Mouse (Mus musculus) megakaryocyte, embryonic 14.5 days (primary cell): ENCODE data around the gene Mup3. TPM values are rescaled to one million over a fixed set of nuclear protein-coding genes. Genes with fewer than 3 reads are reported as not detected.
"Not testable (repeated sequence)": the region's sequence is repeated elsewhere in the genome, so short reads cannot be mapped to it uniquely, and the experiment has no call there.

Experiments used
- H3K27me3 ChIP-seq: replicated peaks from 2 replicates; pipeline ENCODE3; 2012; ENCODE audit warnings: inconsistent platforms
- H3K36me3 ChIP-seq: replicated peaks from 2 replicates; pipeline ENCODE3; 2012; ENCODE audit warnings: low read length, inconsistent platforms, mixed read lengths
- H3K4me1 ChIP-seq: 2 replicates; pipeline ENCODE4 v1.6.1; 2012; ENCODE audit warnings: inconsistent platforms
- H3K4me3 ChIP-seq: replicated peaks from 2 replicates; pipeline ENCODE3; 2012; ENCODE audit warnings: moderate library complexity, mild to moderate bottlenecking, inconsistent platforms
- H3K9me3 ChIP-seq: 2 replicates; pipeline ENCODE4 v1.6.1; 2012; ENCODE audit warnings: inconsistent platforms
- FLI1 ChIP-seq: IDR thresholded peaks from 2 replicates; pipeline ENCODE4 v1.6.1; 2012; ENCODE audit warnings: low read length, inconsistent platforms, mixed read lengths
- GATA1 ChIP-seq: IDR thresholded peaks from 3 replicates; pipeline ENCODE4 v1.6.1; 2012; ENCODE audit warnings: mixed read lengths, low read length, inconsistent platforms, borderline replicate concordance
- polyA plus RNA-seq: library from polyadenylated mRNA; stranded (reverse); fragments of >175 nt; gene quantifications from 2 replicates; pipeline ENCODE4 v1.2.3, GENCODE M21; 2012; ENCODE audit warnings: low replicate concordance; ENCODE audit not compliant: insufficient read depth

Gene Mup3
- not detected in 2 replicates for polyA plus RNA-seq

DNA sequence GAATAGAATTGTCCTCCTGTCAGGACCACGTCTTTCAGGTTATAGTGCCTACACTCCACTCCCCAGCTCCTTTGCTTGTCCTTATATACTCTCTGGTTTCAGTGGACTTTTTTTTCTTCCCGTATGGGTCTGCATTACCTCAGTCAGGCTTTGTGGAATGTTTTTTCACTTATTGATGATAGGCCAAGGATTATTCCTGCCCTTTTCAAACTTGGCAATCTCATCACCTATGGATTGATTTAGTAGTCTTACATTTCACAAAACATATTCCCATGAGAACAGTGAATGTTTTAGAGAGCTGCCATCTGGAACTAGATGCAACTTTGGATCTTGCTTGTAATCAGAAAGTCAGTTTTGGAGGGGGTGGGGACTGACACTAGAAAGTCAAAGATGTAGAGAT lies at the start of gene Mup3:
Gene Mup3 (minus strand): TSS at position 102 of the 400 bp plus-strand sequence.
- TF ChIP-seq GATA1 (no peak), FLI1 (no peak)
- H3K9me3 ChIP-seq: 0 out of 2 replicates have a peak, but pooled peaks cover 3% of the 10 kb centered on the region
- H3K27me3 ChIP-seq: no peaks in the 10 kb centered on the region
- no peaks in the 10 kb centered on the region for H3K36me3 ChIP-seq
- H3K4me1 ChIP-seq: no peaks in the 10 kb centered on the region
- no peak within 1 kb of the TSS for H3K4me3 ChIP-seq

- no peaks in the 10 kb centered on the region for H3K36me3 ChIP-seq
- H3K4me1 ChIP-seq: no peaks in the 10 kb centered on the region
- TF ChIP-seq FLI1 (no peak), GATA1 (no peak)
- peaks cover 57% of the 10 kb centered on the region for H3K9me3 ChIP-seq
- no peaks in the 10 kb centered on the region for H3K27me3 ChIP-seq
- no peak overlapping the region for H3K4me3 ChIP-seq
These were observed 46.6 kb upstream of the Mup3 start for GRCm38 (mm10) chr4:62133706-62134105.

DNA sequence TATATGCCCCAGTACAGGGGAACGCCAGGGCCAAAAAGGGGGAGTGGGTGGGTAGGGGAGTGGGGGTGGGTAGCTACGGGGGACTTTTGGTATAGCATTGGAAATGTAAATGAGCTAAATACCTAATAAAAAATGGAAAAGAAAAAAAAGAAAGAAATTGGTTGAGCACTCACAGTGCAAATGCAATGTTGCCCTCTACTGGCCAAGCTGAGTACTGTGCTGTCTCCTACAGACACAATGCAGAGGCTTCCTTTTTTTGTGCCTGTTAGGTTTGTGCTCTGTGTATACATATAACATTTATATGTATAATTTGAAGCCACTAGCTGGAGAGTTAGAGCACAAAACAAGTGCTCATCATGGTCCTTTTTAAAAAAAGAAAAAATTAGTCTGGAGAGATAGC lies 16.2 kb upstream of the Mup3 start:
- not testable (repeated sequence) for H3K4me1 ChIP-seq, H3K27me3 ChIP-seq, H3K36me3 ChIP-seq, H3K4me3 ChIP-seq, H3K9me3 ChIP-seq

- Histone ChIP-seq H3K9me3 (0 out of 2 replicates have a peak, but pooled peaks cover 3% of the 10 kb centered on the region), H3K36me3 (no peaks in the 10 kb centered on the region), H3K4me1 (no peaks in the 10 kb centered on the region), H3K4me3 (no peak overlapping the region), H3K27me3 (no peaks in the 10 kb centered on the region)
- TF ChIP-seq GATA1 (no peak), FLI1 (no peak)
These were observed 811 bp upstream of the Mup3 start for GRCm38 (mm10) chr4:62087953-62088352.

DNA sequence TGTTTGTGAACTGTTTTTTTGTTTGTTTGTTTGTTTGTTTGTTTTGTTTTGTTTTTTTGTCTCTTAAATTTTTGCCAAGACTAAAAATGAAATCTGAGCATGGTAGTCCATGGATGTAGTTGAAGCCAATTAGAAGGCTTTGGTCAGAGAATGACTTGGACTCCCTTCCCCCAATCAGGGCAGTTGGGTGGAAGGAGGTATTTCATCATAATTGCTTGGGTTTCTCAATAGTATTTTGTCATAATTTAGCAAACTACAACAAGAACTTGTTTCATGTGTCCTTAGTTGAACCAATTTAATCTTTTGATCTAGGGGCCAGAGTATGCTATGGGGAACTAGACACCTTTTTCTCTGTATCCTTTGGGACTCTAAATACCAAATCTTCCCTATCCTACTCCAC lies 4.4 kb downstream of the Mup3 start:
- Histone ChIP-seq H3K36me3 (no peaks in the 10 kb centered on the region), H3K9me3 (no peaks in the 10 kb centered on the region), H3K4me3 (no peak overlapping the region), H3K4me1 (no peaks in the 10 kb centered on the region), H3K27me3 (no peaks in the 10 kb centered on the region)
- TF ChIP-seq FLI1 (no peak), GATA1 (no peak)

DNA sequence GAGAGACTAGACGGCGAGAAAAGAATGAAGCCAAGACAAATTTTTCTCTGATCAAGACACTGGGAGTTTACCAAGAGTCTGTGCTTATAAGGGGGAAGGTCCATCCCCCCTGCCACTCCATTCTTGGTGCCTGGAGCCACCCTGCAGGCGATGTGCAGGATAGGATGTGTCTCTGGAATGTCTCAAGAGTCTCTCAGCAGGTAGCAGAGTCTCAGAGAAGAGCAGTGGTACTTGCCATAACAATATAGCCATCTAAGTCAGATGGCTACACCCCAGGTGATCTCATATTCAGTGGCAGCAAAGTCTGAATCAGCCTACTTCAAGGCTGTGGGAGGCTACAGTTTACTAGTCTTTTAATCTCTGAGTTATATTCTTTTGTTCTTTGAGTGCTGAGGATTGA lies 12.0 kb downstream of the Mup3 start:
- no peaks in the 10 kb centered on the region for H3K4me1 ChIP-seq
- no peaks in the 10 kb centered on the region for H3K27me3 ChIP-seq
- no peaks in the 10 kb centered on the region for H3K36me3 ChIP-seq
- no peak for TF ChIP-seq FLI1
- TF ChIP-seq GATA1: no peak
- peaks cover 11% of the 10 kb centered on the region for H3K9me3 ChIP-seq
- no peak overlapping the region for H3K4me3 ChIP-seq

GRCm38 (mm10) chr4:62054780-62055179 lies 32.4 kb downstream of the Mup3 start:
- H3K4me1 ChIP-seq, H3K36me3 ChIP-seq, H3K27me3 ChIP-seq, H3K9me3 ChIP-seq, H3K4me3 ChIP-seq: not testable (repeated sequence)

DNA sequence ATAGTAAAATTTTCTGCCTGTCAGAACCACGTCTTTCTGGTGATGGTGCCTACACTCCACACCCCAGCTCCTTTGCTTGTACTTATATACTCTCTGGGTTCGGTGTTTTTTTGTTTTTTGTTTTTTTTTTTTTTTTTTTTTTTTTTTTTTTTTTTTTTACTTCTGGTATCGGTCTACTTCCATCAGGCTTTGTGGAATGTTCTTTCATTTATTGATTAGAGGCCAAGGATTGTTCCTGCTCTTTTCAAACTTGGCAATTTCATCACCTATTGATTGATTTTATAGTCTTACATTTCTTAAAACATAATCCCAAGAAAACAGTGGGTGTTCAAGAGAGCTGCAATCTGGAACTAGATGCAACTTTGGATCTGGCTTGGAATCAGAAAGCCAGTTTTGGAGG lies 33.1 kb downstream of the Mup3 start, which contains the start of gene Mup20:
Gene Mup20 (minus strand): TSS at position 101 of the 400 bp plus-strand sequence.
- not testable (repeated sequence) for H3K9me3 ChIP-seq, H3K27me3 ChIP-seq

More for the DNA sequence above, 33.1 kb downstream of the Mup3 start, which contains the start of gene Mup20:
- not testable (repeated sequence) for H3K4me1 ChIP-seq, H3K4me3 ChIP-seq, H3K36me3 ChIP-seq

Other genes with a start within 250 kb of the Mup3 start
- gene Mup20, start 33.2 kb downstream of the Mup3 start, polyA plus RNA-seq: not detected in 2 replicates
- gene Mup21, start 63.5 kb upstream of the Mup3 start, polyA plus RNA-seq: not detected in 2 replicates
- not detected in 2 replicates for gene Zfp37, start 143.7 kb upstream of the Mup3 start, polyA plus RNA-seq
- gene Slc31a2, start 175.2 kb upstream of the Mup3 start, polyA plus RNA-seq: 2.3 TPM in 1 of 2 replicates, not detected in the other